Mouse (Mus musculus) skeletal muscle tissue, adult 2 months (tissue): ENCODE data around the gene E030025P04Rik.

Source experiments
- DNase-seq: peaks from one replicate; pipeline ENCODE4 v3.0.0-alpha.2; 2012; ENCODE audit warnings: low read depth, low spot score

The E030025P04Rik gene

DNA sequence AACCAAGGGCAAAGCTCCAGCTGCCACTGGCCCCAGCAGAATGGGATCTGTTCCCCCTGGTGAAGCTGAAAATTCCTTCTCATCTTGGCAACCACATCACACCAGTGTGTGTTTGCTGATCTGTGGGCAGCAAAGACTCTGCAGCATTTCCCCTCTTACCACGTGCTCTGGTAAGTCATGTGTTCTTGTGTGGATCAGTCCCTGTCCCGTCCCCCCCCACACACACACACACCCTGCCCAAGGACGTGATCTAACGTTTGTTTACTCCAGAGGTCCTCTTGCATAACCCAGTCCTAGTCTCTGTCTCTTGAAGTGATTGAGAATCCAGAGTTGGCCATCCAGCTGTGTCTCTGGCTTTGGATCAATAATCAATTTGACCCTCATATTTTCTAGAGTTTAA lies at the start of gene E030025P04Rik:
Gene E030025P04Rik, minus strand, starts transcription at position 134 of the 400 bp plus-strand sequence.
- peak; percentile 57 for DNase-seq

DNA sequence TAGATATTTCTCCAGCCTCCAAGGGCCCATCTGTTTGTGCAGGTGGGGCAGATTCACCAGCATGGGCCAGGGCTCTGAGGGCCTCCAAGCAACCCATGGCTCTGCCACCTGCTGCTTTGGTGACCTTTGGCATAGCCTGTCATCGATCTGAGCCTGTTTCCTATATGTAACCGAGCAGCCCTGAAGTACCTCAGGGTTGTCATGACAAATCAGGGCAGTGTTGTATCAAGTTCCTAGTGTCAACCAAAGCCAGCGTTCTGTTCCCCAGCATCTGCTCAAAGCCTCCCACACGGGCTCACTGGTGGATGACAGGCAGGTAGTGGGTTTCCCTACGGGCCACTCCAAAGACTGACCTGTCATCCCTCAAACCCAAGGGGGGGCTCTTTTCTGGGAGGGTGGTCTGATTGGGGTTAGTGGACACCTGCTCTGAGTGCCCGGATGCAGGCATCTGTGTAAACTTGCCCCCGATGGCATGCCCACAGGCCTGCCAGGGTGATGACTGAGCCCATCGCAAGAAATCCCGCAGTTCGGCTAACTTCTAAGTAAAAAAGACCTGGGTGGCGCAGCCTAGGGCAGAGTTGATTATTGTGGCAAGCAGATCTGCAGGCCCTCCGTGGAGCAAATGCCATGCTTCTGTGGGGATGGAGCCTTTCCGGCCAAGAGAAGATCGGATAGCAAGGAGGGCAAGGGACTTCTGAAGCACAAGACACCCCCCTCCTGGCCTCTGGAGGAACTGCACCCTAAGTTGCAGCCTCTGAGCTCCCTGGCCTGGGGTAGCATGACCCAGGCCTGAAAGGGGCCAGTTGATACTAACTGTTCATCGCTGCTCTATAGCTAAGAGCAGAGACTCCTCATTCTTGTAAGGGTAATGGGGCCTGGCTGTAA lies 48.7 kb upstream of the E030025P04Rik start:
- DNase-seq, result peak; percentile 60

DNA sequence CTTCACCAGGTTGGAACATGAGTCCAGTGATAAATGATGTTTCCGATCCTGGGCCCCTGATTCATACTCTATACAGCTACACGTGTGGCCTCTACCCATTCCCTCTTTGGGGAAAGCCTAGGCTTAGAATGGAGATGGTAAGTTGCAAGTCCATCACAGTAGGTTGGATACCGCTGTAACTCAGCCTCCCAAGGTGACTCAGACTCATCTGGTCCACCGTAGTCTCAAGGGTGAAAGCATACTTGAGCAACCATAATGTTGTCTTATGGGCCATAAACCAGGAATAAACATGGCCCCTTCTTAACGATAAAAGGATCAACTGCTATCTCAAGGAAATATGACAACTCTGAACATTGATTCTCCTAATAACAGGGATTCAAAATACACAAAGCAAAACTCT lies 44.1 kb upstream of the E030025P04Rik start:
- DNase-seq, result no peak

DNA sequence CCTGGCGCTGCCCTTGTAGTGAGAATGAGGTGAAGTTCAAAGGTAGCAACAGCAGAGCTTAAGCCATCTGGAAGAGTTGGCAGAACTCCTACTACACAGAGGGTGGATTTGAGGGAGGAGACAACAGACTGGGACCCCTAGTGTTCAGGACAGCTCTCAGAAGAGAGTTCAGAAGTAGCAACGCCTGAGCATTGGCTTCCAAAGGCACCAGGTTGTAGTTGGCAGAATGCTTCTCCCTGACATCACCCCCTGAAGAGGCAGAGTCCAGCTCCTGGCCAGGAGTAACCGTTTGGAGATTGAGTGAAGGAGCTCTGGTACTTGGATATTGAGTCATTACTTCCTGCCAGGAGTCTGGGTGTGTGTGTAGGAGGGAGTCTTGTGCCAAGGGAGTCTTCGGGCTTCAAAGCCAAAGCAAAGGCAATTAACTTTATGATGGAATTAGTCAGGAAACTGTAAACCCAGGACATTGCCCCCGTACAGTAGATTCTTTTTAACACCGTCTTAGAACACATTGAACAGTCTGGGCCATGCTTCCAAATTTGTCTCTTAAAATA lies 43.5 kb upstream of the E030025P04Rik start:
- DNase-seq, result no peak

DNA sequence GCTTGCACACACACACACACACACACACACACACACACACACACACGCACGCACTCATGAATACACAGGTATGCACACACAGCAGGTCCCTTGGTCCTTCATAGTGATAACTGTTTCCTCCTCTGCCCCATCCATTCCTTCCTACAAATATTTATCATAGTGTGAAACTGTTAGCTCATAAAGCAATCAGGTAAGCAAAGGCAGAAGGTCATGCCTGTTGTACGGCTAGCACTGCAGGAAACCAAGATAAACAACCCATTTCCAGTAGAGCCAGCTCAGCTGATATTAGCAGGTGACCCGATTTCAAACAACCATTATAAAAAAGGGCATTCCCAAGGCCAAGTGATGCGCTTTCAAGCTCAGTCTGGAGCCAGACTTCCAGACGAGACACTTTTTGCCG lies 36.9 kb upstream of the E030025P04Rik start:
- DNase-seq, result no peak

DNA sequence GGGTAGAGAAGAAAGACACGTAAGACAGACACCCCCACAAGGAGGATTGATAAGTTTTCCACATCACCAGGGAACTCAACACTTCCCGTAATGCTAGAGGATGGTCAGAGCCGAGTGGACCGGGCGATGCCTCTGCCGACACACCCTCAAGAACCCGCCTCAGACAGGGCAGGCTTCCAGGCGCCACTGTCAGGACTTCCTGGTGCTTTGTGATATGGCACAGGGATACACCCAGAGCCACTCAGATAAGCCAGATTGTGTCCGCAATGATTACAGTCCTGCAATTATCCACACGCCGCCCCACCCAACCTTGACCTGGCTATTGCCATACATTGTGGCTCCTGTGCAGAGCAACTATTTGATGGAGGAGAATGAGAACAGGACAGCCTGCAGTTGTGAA lies 36.1 kb upstream of the E030025P04Rik start:
- no peak for DNase-seq

DNA sequence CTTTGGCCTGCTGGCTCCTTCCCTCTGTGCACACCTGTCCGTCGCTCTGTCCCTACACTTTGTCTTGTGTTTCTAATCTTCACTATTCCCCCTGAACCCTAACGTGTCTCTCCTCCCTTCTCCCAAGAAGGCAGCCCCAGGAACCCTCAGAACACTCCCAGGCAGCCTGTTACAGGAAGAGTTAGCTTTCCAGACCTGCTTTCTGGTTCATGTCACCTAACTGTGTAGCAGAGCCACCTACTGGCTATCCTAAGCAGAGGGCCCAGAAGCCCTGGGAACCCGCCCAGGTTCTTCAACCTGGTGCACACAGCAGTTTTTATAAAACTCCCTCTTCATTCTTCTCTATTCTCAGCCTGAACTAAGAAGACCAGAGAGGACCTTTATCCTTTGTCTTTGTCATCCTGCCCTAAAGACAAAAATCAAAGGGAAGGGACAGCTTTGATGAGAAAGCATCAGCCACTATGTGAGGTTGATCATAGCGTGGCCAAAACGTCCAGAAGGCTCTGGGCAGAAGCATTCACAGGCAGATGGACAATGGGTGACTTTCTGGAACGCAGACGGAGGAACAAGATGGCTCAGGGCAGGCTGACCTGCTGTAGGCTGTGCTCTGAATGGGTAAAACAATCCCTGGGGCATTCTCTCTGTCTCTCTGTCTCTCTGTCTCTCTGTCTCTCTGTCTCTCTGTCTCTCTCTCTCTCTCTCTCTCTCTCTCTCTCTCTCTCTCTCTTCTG lies 34.8 kb upstream of the E030025P04Rik start:
- peak; percentile 6 for DNase-seq

DNA sequence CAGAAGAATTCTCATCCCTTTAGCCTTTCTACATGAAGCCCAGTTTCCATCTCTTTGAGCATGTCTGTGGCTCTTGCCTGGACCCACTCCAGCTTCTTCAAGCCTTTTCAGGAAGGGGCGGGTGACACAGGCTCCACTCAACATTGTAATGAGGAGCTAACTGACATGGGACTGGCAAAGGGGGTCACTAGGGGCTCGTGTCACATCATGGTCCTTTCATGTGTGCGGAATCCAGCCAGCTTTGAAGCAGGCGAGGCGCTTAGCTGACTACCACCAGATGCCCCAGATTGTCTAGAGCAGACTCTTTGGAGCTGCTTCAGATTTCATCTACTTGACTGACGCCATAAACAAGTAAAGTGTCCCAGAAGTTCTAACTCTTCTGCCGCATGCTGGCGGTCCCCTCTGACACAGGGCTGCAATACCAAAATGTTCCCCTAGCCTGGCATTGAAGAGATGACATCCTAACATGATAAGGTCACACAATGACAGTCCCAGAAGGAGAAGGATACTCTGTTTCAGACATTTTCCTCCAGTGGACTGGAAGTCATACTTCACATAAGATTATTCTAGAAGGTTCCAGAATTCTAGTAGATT lies 31.3 kb upstream of the E030025P04Rik start:
- no peak for DNase-seq

DNA sequence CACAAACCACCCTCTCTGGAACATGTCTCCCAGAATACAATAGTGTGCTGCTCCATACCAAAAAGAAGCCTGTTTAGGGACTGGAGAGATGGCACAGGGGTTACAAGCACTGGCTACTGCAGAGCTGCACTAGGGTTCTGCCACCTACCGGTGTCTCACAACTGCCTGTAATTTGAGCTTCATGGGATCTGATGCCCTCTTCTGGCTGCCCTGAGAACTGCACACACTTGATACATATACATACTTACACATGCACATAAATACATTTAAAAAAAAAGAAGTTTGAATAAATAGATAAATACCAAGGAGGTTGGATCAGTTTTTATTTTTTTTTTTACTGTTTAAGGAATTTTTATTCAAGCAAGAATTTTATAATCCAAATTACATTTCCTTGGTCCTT lies 28.1 kb upstream of the E030025P04Rik start:
- no peak for DNase-seq

DNA sequence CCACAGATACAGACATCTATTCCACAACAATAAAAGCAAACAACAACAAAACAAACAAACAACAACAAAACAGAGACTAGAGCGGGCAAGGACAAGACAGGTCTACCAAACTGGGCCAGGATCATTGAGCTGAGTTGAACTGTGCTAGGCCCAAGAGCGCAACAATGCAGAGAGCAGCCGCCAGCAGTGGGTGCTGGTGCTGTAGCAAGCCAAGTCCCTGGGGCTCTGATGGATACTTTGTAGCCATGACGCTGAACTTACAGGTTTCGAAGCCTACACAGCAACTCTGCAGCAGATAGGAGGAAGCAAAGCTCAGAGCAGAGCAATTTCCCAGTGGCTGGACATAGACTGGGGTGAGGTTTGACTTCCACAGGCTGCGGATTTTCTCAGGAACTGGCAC lies 26.6 kb upstream of the E030025P04Rik start:
- DNase-seq, result no peak

DNA sequence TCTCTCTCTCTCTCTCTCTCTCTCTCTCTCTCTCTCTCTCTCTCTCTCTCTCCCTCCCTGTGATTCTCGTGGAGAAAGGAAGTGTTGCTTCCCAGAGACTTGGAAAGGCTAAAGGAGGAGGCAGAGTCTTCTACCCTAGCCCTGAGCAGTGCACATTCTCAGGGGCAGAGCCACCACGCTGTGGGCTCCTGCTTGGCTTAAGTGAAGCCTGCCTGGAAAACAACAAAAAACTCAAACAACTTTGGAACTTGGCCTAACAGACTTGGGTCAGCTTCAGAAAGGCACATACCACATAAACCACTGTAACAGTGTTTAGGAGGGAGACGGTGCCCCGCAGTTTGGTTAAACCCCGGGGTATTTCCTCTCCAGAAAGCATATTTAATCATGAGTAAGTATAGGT lies 13.5 kb upstream of the E030025P04Rik start:
- no peak for DNase-seq

DNA sequence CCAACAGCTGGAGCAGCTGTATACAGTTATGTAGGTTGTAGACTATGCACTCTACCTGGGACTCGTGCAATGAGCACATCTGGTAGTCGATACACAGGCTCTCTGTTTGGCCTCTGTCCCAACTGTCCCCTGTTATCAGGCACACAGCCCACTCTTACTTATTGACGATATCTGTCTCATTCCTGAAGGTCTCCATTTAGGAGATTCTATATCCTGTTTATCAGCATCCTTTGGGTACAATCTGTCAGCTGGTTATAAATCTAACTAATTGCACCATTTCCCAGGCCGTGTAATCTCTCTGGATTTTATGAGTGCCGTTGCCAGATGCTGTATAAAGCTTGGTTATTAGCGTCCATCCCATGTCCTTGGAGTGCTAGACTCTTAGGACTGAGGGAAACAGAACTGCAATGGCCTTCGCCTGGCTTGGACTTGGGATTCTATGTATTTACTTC lies 747 bp upstream of the E030025P04Rik start:
- DNase-seq, result no peak

DNA sequence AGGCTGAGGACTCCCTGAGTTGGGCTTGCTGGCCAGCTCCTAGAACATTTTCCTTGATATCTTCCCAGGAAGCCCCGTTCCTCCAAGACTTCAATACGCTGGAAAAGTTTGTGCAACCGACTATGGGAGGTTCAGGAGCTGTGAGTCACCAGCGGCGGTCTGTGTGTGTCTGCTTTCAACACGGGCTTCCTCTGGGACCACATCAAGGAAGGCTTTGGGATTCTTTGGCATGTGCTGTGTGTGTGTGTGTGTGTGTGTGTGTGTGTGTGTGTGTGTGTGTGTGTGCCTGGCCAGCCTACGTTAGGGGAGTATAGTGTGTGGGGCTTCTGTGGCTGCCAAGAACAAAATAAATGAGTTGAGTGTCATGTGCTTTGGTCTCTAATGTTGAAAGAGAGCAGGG lies 17.7 kb downstream of the E030025P04Rik start:
- DNase-seq, result peak; percentile 60

DNA sequence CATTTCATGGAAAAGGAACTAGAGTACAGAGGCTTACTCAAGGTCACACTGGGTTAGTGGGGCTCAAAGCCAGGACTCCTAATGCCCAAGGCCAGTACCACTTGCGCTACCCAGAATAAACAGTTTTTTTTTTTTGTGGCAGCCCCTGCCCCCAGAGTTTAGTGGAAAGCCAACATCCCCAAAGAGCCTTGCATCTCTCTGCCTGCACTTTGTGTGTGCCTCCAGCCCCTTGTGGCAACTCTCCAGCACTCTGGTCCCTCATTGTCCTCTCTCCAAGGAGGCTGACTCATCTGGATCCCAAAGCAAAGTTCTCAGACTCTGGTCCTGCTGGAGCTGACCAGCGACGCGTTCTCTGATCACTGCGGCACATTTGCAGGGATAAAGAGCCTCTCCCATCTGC lies 18.7 kb downstream of the E030025P04Rik start:
- DNase-seq, result peak; percentile 53

DNA sequence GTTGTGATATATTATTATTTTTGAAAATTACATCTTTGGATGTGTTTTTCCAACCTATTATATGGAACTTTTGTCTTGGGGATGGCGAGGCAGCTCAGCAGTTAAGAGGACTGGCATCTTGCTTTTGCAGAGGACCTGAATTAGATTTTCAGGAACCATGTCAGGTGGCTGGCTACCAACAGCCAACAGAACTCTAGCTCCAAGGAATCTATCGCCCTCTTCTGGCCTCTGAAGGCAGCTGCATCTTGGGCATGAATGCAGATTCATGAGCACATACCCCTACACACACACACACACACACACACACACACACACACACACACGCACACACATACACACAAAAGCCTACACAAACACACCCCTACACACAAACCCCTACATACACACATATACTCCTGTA lies 19.9 kb downstream of the E030025P04Rik start:
- no peak for DNase-seq

DNA sequence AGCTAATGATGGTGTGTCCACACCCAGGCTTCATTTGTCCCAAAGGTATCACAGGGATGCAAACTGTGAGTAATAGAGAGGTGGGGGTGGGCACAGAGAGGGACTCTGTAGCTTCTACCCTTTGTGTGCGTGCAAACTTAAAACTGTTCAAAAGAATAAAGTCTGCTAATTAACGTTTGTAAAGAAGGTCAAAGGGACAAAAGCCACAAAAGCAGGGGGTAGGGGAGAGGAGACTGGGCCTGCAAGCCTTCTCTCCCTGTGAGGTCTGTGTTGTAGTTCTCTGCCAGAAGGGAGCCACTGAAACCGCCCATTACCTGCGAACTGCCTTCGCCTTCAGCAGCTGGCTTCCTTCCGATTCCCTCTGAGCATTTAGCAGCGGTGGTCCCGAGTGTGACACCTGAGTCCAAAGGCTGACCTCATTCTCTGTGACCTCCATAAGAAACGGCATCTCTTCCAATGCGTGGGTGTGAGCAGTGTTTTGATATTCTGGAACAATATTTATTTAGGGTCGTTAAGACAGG lies 34.3 kb downstream of the E030025P04Rik start:
- DNase-seq, result no peak

DNA sequence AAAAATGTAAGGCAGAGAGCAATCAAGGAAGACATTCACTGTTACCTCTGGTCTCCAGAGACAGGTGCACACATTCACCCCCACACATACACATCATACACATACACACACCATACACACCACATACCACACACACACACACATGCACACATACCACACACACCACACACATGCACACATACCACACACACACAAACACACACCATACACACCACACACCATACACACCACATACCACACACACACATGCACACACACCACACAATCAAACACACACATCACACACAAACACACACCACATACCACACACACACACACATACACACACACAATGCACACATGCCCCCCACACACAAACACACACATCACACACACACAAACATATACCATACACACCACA lies 35.1 kb downstream of the E030025P04Rik start:
- DNase-seq, result no peak

DNA sequence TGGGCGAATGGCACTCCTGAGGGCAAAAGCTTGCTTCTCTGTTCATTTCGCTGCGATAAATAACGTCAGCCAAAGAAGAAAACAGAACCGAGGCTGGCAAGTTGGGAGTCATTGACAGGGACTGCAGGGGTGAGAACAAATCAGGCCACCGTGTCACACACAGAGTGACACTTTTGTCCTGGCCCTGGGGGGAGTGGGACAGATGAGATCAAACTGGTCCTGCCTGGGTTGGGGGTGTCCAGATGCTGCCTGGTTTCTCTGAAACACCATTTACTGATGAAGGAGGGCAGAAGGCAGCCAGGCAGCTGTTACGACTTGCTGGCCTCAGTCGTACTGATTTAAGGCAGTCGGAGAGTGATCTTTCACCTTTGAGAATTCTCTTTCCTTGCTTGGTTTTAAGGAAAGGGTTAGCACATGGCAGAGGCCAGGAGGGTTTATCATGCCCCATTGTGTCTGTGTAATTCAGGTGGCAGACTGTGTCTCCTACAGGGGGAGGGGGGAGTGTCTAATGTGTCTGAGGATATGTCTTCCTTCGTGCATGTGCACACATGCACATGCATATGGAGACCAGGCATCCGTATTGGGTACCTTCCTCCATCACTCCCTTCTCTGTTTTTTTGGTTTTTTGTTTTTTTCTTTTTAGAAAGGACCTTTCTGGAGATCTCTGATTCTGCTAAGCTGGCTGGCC lies 36.5 kb downstream of the E030025P04Rik start:
- DNase-seq, result no peak

DNA sequence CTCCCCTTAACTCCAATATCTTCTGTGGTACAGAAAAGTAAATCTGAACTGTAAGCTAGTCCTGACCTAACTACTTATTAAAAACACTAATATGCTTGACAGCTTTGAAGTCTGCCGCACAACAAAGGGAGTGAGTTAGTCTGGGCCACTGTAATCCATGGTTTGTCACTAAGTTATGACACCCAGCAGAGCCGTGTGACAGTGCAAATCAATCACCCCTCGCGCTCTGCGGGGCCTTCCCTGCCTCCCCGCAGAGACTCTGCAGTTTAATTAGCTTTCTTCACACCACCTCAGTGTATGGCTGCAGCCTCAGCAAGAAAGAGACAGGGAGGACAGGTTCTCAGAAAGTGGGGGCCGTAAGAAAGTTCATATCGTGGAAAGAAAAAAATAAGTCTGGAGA lies 37.4 kb downstream of the E030025P04Rik start:
- DNase-seq, result no peak

DNA sequence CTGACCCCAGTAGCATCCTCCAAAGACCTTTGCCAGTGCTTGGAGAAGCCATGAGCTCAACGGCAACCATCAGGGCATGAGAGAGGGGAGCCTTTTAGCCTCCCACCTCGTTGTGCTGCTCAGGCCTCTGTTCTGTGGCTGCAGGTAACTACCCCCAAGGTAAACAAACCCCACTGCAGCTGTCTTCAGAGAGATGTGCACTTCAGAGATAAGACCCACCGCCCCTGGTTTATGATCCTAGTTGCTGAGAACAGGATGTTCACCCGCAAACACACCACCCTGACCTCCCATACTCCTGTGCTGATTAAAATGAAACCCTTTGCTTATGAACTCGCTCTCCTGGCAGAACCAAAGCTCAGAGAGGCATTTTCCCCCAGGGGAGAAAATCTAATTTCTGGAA lies 38.0 kb downstream of the E030025P04Rik start:
- DNase-seq, result no peak

DNA sequence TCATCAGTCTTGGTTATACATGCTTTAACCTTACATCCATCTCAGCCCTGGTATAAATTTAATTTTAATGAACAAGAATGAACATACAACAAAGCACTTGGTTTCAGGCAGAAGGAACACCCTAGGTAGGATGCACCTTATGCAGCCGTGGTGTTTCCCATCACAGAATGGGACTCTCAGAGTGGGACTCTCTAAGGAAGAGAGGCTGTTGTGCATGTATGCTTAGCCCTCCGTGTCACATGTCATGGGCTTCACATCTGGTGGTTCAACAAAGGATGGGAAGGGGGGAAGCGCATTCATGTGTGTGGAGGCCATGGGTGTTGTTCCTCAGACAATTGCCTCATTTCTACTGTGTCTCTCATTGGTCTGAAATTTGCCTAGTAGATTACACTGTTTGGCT lies 40.8 kb downstream of the E030025P04Rik start:
- no peak for DNase-seq
